8 mouse cellular contexts compared by ENCODE assay signal in the genomic region with DNA sequence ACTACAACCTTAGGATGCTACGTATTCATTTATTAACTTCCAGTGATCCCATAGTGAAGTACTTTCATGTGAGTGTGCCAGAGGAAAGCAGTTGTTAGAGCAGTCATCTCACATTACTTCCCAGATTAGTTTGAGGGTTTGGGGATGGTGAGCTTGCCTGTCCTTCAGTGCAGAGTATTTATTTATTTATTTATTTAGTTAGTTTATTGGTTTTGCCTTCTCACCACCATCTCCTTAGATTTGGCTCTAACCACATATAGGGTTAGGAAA. TPM values are rescaled to one million over a fixed set of nuclear protein-coding genes. Genes with fewer than 3 reads are reported as not detected.
DNase-seq lines count a peak whose midpoint lies in the region; ATAC-seq and TF ChIP-seq lines count a peak whose summit lies in the region.

No protein-coding gene starts in this region.

- H3K36me3 ChIP-seq in heart, adult 2 months (ENCODE audit: control insufficient read depth, insufficient read depth, low read length) = no peaks in the 10 kb centered on the region
- no peaks in the 10 kb centered on the region for H3K36me3 ChIP-seq in ES-E14 (ENCODE audit: control insufficient read depth, insufficient read depth, low read length, poor library complexity, severe bottlenecking)
- no peaks in the 10 kb centered on the region for H3K36me3 ChIP-seq in forebrain, postnatal 0 days (ENCODE audit: insufficient read depth)
- no peaks in the 10 kb centered on the region for H3K36me3 ChIP-seq in liver, embryonic 16.5 days (ENCODE audit: control insufficient read depth, insufficient read depth)

- no peaks in the 10 kb centered on the region for H3K9me3 ChIP-seq in ES-E14 (ENCODE audit: control insufficient read depth, insufficient read depth, low read depth, low read length)
- H3K9me3 ChIP-seq in forebrain, postnatal 0 days (ENCODE audit: low read length) = no peaks in the 10 kb centered on the region
- H3K9me3 ChIP-seq in liver, embryonic 16.5 days (replicated peaks; ENCODE audit: control insufficient read depth, low read length) = no peaks in the 10 kb centered on the region

- H3K4me2 ChIP-seq in forebrain, postnatal 0 days (ENCODE audit: low read depth) = peak overlapping the region; percentile 94
- H3K4me2 ChIP-seq in liver, embryonic 16.5 days (ENCODE audit: low read depth, low read length) = peak overlapping the region; percentile 77

- no peak overlapping the region; the same call in 1 of the 2 replicates for H3K9ac ChIP-seq in heart, adult 2 months (ENCODE audit: low read depth, low read length)
- no peak overlapping the region for H3K9ac ChIP-seq in ES-E14 (ENCODE audit: insufficient read depth, low read depth, low read length, poor library complexity, severe bottlenecking)
- H3K9ac ChIP-seq in forebrain, postnatal 0 days = peak overlapping the region; percentile 92; the same call in 1 of the 2 replicates
- peak overlapping the region; percentile 78; the same call in 1 of the 2 replicates for H3K9ac ChIP-seq in liver, embryonic 16.5 days (ENCODE audit: low read depth, low read length)

- no peak for TF ChIP-seq EP300 in heart, adult 2 months (IDR thresholded peaks at IDR 0.05; ENCODE audit: insufficient read depth, low read depth, low read length)

- H3K27ac ChIP-seq in heart, adult 2 months = peak overlapping the region; percentile 93
- no peak overlapping the region for H3K27ac ChIP-seq in ES-E14 (ENCODE audit: insufficient read depth, low read depth, low read length, poor library complexity, severe bottlenecking)
- no peak overlapping the region for H3K27ac ChIP-seq in forebrain, postnatal 0 days (ENCODE audit: low read depth, low read length)
- no peak overlapping the region for H3K27ac ChIP-seq in liver, embryonic 16.5 days (ENCODE audit: low read length)

- no peak for DNase-seq in heart, adult 2 months
- DNase-seq in heart, adult 8-10 months (ENCODE audit: low spot score) = no peak
- DNase-seq in ES-E14 (ENCODE audit: low read depth, low spot score) = peak; percentile 7
- no peak for DNase-seq in forebrain, postnatal 0 days
- DNase-seq in thymus, postnatal 36 days = no peak
- no peak for DNase-seq in gastrocnemius, postnatal 4 days (ENCODE audit: low spot score in 2 of 2)
- DNase-seq in kidney, postnatal 25 days = no peak

- no peaks in the 10 kb centered on the region for H3K79me2 ChIP-seq in heart, adult 2 months (replicated peaks; ENCODE audit: control insufficient read depth, insufficient read depth, low read length)

- H3K27me3 ChIP-seq in heart, adult 2 months (ENCODE audit: control insufficient read depth, insufficient read depth, low read length) = no peaks in the 10 kb centered on the region
- no peaks in the 10 kb centered on the region for H3K27me3 ChIP-seq in forebrain, postnatal 0 days (ENCODE audit: insufficient read depth, low read length)
- no peaks in the 10 kb centered on the region for H3K27me3 ChIP-seq in liver, embryonic 16.5 days (ENCODE audit: control insufficient read depth, insufficient read depth, low read depth, low read length)

- no peak for TF ChIP-seq CTCF in heart, adult 2 months (IDR thresholded peaks at IDR 0.05)
- TF ChIP-seq CTCF in forebrain, postnatal 0 days (IDR thresholded peaks at IDR 0.05; ENCODE audit: low read depth) = no peak

- in situ Hi-C loops in ES-E14 (cut with MboI; ENCODE audit: low sequenced_read_pairs in 2 of 2, unreplicated experiment in 2 of 2) = no loop called here

- intact Hi-C loops in heart, adult 2 months (cut with DNase I) = no loop called here

- peak overlapping the region; percentile 71 for H3K4me3 ChIP-seq in heart, adult 2 months
- H3K4me3 ChIP-seq in ES-E14 (ENCODE audit: insufficient read depth in 1 of 2, low read depth in 1 of 2, low read length in 2 of 2, poor library complexity in 1 of 2, severe bottlenecking in 1 of 2) = no peak overlapping the region
- H3K4me3 ChIP-seq in forebrain, postnatal 0 days (ENCODE audit: low read depth, low read length) = peak overlapping the region; percentile 82
- peak overlapping the region; percentile 74 for H3K4me3 ChIP-seq in liver, embryonic 16.5 days (ENCODE audit: low read depth, low read length)

- ATAC-seq in forebrain, postnatal 0 days = no peak
- ATAC-seq in liver, embryonic 16.5 days (ENCODE audit: low read depth) = no peak

- TF ChIP-seq POLR2A in heart, adult 2 months (IDR thresholded peaks at IDR 0.05; ENCODE audit: insufficient read depth, low read depth, low read length) = no peak

- 29% methylated on average over 1 of the region's 1 CpGs for WGBS in heart, adult 2 months
- WGBS in forebrain, postnatal 0 days = 22% methylated on average over 1 of the region's 1 CpGs
- 63% methylated on average over 1 of the region's 1 CpGs for WGBS in liver, embryonic 16.5 days (ENCODE audit: insufficient replicate concordance)

- peaks cover 1% of the 10 kb centered on the region; the same call in 1 of the 2 replicates for H3K4me1 ChIP-seq in heart, adult 2 months (ENCODE audit: control insufficient read depth, insufficient read depth, low read length)
- no peaks in the 10 kb centered on the region for H3K4me1 ChIP-seq in ES-E14 (ENCODE audit: control insufficient read depth in 2 of 2, insufficient read depth in 2 of 2, low read length in 2 of 2, poor library complexity in 1 of 2)
- H3K4me1 ChIP-seq in forebrain, postnatal 0 days (ENCODE audit: insufficient read depth) = no peaks in the 10 kb centered on the region
- peaks cover 4% of the 10 kb centered on the region for H3K4me1 ChIP-seq in liver, embryonic 16.5 days (ENCODE audit: control insufficient read depth, low read depth, low read length)

TF ChIP-seq in ES-E14, 5 proteins besides CTCF, POLR2A, EP300 and RAD21:
- TF ChIP-seq ZC3H11A (IDR thresholded peaks at IDR 0.05; ENCODE audit: borderline replicate concordance, low read depth, low read length) (no peak), ZNF384 (IDR thresholded peaks at IDR 0.05; ENCODE audit: low read depth, low read length) (no peak), CHD2 (IDR thresholded peaks at IDR 0.05; ENCODE audit: low read depth, low read length) (no peak), HCFC1 (IDR thresholded peaks at IDR 0.05; ENCODE audit: borderline replicate concordance, insufficient read depth, low read length) (no peak), MAFK (IDR thresholded peaks at IDR 0.05; ENCODE audit: insufficient read depth, low read depth, low read length) (no peak)

RNA-seq across cellular contexts. Expression of a gene that starts 1.1 kb away (rescaled TPM):
- 1 to 10 TPM; 1.9 to 2.7 TPM for total RNA-seq in heart, adult 2 months (2021)
- 1.3 and 1.9 TPM in 2 replicates for polyA plus RNA-seq in heart, adult 2 months (2012; rRNA removed)
- 1 to 10 TPM; 1.8 to 2.5 (median 2.0) TPM for total RNA-seq in heart, adult 8-10 months (2022)
- total RNA-seq in ES-E14 (2012; rRNA removed) = 0.69 and 0.80 TPM in 2 replicates
- 9.2 and 11.0 TPM in 2 replicates for total RNA-seq in forebrain, postnatal 0 days (2014; rRNA removed)
- 3.7 and 4.6 TPM in 2 replicates for polyA plus RNA-seq in forebrain, postnatal 0 days (2015; fragmentation: Nextera tagmentation; extraction: Ambion mirVana)
- 1.3 and 1.5 TPM in 2 replicates for polyA plus RNA-seq in liver, embryonic 16.5 days (2015; fragmentation: Nextera tagmentation; extraction: Ambion mirVana)
- total RNA-seq in gastrocnemius, postnatal 4 days (2021) = 10 to 100 TPM; 11.2 to 14.2 TPM

Comparison
In these comparisons a context has a peak if more than half of its experiments do, and no peak if none do; other contexts are left out.
1. H3K4me3 ChIP-seq: peak in heart, adult 2 months (single experiment), forebrain, postnatal 0 days (single experiment) and liver, embryonic 16.5 days (single experiment); none in ES-E14 (0 of 2).
2. H3K9ac ChIP-seq: peak in forebrain, postnatal 0 days (single experiment) and liver, embryonic 16.5 days (single experiment); none in heart, adult 2 months (single experiment) and ES-E14 (single experiment).